Mouse (Mus musculus): ENCODE data around the gene Marc1. TPM values are rescaled to one million over a fixed set of nuclear protein-coding genes. Genes with fewer than 3 reads are reported as not detected.
A peak's percentile ranks its signal among the peaks of the same experiment; 100 is the strongest.

Marc1 gene
- polyA plus RNA-seq, 1 experiment from 2014 or later = 0.21 TPM

DNA sequence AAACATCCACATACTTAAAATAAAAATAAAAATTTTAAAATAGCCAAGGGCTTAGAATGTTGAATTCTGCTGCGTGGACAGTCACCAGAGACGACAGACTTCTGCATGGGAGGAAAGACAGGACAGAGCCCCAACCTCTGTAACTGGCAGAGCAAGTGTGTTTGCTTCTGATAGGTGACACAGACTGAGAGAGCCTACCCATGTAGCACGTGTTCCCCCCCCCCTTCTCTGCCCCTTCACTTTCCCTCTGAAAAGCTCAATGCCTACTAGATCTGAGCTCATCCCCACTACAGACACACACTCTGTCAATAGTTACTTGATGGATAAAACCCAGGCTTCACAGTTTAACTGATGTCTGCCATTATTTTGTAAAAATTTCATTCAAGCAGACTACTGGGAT, 35.9 kb upstream of the Marc1 start:
- no peak for ATAC-seq (ENCODE audit: low FRiP score)
- no peak overlapping the region; the same call in 1 of the 2 replicates for H3K4me3 ChIP-seq (replicated peaks; ENCODE audit: low read length)
- no peak for DNase-seq (ENCODE audit: low spot score)
- 67% methylated on average over 3 of the region's 3 CpGs for WGBS
- no peak overlapping the region for H3K9ac ChIP-seq
- no peaks in the 10 kb centered on the region for H3K36me3 ChIP-seq (replicated peaks; ENCODE audit: control insufficient read depth, insufficient read depth)
- H3K27me3 ChIP-seq (ENCODE audit: control insufficient read depth, insufficient read depth, low read length) = peaks cover 14% of the 10 kb centered on the region; the same call in 1 of the 2 replicates
- H3K4me2 ChIP-seq (replicated peaks) = no peak overlapping the region
- peaks cover 23% of the 10 kb centered on the region for H3K4me1 ChIP-seq (replicated peaks; ENCODE audit: control insufficient read depth, insufficient read depth, low read length)
- H3K9me3 ChIP-seq (ENCODE audit: control insufficient read depth, low read length) = no peaks in the 10 kb centered on the region
- H3K27ac ChIP-seq = no peak overlapping the region

- no peak within 1 kb of the TSS for H3K27ac ChIP-seq
- H3K9ac ChIP-seq = peak within 1 kb of the TSS; percentile 65
- peak within 1 kb of the TSS; percentile 74 for H3K4me2 ChIP-seq (replicated peaks)
- peaks cover 21% of the 10 kb centered on the region for H3K4me1 ChIP-seq (replicated peaks; ENCODE audit: control insufficient read depth, insufficient read depth, low read length)
- H3K36me3 ChIP-seq (replicated peaks; ENCODE audit: control insufficient read depth, insufficient read depth) = no peaks in the 10 kb centered on the region
- no peak for DNase-seq (ENCODE audit: low spot score)
- peak within 1 kb of the TSS; percentile 60 for H3K4me3 ChIP-seq (replicated peaks; ENCODE audit: low read length)
- peaks cover 14% of the 10 kb centered on the region; the same call in 1 of the 2 replicates for H3K27me3 ChIP-seq (ENCODE audit: control insufficient read depth, insufficient read depth, low read length)
- H3K9me3 ChIP-seq (ENCODE audit: control insufficient read depth, low read length) = no peaks in the 10 kb centered on the region
- no peak for ATAC-seq (ENCODE audit: low FRiP score)
- WGBS = 5% methylated on average over 18 of the region's 18 CpGs
Observed at GRCm38 (mm10) chr1:184846092-184846750, 35.1 kb upstream of the Marc1 start, which contains the start of gene Marc2. Gene Marc2 (minus strand): TSS chr1:184846451.

DNA sequence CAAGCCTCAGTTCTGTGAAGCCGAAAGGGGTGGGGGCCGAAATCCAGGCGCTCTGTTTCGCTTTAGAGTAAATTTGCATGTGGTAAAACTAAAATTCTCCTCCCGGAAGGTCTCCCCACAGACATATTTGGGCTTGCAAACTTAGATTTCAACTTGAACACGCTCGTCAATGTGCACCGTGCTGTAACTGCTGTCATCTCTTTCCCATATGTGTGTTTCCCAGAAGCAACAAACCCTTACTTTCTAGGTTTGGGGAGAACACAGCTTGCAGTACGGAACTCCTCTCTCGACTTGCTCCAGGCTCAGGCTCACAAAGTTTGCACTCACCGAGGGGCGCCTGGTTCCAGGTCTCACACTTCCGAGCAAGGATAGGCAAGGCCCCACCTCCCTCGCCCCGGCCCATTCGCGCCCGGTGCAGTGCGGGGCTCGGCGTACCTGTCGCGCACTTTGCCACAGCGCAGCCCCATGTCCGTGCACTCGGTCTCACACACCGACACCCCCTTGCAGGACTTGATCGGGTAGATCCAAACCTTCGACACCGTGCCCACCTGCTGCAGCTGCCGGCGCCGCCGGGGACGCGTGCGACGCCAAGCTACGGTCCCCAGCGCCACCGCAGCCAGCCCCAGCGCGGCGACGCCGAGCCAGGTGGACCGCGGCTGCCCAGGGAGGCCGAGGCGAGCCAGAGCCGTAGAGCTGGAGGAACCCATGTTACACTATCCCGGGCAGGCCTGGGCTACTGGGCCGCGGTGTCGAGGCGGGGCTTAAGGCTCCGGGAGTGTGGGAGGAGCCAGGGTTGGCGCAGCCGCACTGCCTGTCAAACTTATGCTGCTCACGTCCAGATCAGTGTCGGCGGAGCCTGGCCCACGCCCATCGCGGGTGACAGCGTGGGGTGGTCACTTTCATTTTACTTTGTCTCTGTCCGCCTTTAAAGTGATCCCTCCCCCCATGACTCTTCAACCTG, 34.3 kb upstream of the Marc1 start:
- Histone ChIP-seq H3K36me3 (replicated peaks; ENCODE audit: control insufficient read depth, insufficient read depth) (0 out of 2 replicates have a peak, but pooled peaks cover 2% of the 10 kb centered on the region), H3K9me3 (ENCODE audit: control insufficient read depth, low read length) (no peaks in the 10 kb centered on the region), H3K4me2 (replicated peaks) (peak overlapping the region; percentile 74), H3K4me1 (replicated peaks; ENCODE audit: control insufficient read depth, insufficient read depth, low read length) (peaks cover 21% of the 10 kb centered on the region), H3K27me3 (ENCODE audit: control insufficient read depth, insufficient read depth, low read length) (peaks cover 14% of the 10 kb centered on the region; the same call in 1 of the 2 replicates), H3K27ac (no peak overlapping the region), H3K4me3 (replicated peaks; ENCODE audit: low read length) (peak overlapping the region; percentile 60), H3K9ac (peak overlapping the region; percentile 65)
- under 1% methylated on average over 67 of the region's 67 CpGs for WGBS
- ATAC-seq (ENCODE audit: low FRiP score) (peak; percentile 94), DNase-seq (ENCODE audit: low spot score) (peak; percentile 84)

DNA sequence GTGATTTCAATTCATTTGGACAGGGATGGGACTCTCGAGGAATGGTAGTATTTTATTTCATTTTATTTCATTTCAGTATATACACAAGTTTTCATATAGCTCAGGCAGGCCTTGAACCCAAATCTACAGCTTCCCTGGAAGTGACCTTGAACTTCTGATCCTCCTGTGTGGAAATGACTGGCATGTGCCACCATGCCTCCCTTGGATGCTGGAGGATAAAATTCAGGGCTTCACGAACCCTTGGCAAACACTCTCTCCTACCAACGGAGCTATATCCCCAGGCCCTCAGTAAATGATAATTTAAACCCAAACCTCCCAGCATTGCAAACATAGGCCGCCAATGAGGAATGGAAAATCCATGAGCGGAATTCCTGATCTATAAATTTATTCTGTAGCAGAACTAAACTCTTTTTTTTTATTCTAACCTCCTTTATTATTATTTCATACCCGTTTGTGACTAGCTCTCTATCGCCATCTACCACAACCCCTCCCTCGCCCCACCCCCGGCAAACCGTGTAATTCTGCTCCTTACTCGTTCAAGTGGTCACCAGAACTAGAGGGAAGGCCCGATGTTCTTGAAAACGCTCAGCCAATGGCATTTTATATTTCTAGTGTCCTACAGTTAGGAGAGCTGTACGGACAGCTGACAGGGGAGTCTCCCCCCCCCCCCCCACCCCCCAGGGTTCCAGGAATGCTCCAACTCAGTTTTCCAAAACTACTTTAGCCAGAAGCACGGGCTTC, 33.4 kb upstream of the Marc1 start:
- ATAC-seq (ENCODE audit: low FRiP score) (no peak), DNase-seq (ENCODE audit: low spot score) (no peak)
- peaks cover 14% of the 10 kb centered on the region; the same call in 1 of the 2 replicates for H3K27me3 ChIP-seq (ENCODE audit: control insufficient read depth, insufficient read depth, low read length)
- no peaks in the 10 kb centered on the region for H3K9me3 ChIP-seq (ENCODE audit: control insufficient read depth, low read length)
- H3K4me2 ChIP-seq (replicated peaks) = peak overlapping the region; percentile 74
- H3K4me1 ChIP-seq (replicated peaks; ENCODE audit: control insufficient read depth, insufficient read depth, low read length) = peaks cover 21% of the 10 kb centered on the region
- peak overlapping the region; percentile 65 for H3K9ac ChIP-seq
- peak overlapping the region; percentile 60 for H3K4me3 ChIP-seq (replicated peaks; ENCODE audit: low read length)
- WGBS = 17% methylated on average over 15 of the region's 15 CpGs
- no peak overlapping the region for H3K27ac ChIP-seq
- H3K36me3 ChIP-seq (replicated peaks; ENCODE audit: control insufficient read depth, insufficient read depth) = peaks cover 8% of the 10 kb centered on the region; the same call in 1 of the 2 replicates

DNA sequence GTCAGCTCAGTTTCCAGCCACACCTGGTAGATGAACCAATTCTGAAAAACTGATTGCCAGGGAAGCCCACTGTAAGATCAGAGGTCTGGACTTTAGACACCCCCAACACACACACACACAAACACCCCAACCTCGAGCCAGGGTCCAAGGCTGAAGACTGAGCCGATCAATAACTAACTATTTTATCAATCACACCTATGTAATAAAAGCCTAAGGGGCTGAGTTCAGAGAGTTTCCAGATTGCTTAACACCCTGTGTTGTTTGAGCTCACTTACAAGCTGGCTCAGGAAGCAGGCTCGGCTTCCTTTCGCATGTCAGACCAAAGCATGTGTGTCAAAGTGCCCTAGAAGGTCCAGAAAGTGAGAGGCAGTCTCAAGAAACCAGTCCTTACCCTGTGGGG, 26.5 kb upstream of the Marc1 start:
- 86% methylated on average over 4 of the region's 4 CpGs for WGBS
- no peak overlapping the region for H3K4me3 ChIP-seq (replicated peaks; ENCODE audit: low read length)

DNA sequence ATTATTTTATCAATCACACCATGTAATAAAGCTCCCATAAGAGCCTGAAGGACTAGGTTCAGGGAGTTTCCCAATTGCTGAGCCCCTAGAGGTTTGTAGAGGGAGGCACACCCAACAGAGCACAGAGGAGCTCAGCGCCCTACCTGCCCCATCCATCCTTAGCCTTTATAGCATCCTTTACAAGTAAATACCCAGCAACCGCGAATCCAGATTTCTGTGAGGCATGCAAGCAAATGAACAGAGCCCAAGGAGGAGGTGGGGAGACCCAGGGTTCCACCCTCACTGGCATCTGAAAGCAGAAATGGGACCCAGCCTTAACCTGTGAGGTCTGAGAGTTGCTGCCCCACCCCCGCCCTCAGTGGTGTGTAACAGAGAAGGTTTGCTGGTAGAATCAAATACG, 25.2 kb upstream of the Marc1 start:
- Histone ChIP-seq H3K27me3 (ENCODE audit: control insufficient read depth, insufficient read depth, low read length) (no peaks in the 10 kb centered on the region), H3K4me1 (replicated peaks; ENCODE audit: control insufficient read depth, insufficient read depth, low read length) (no peaks in the 10 kb centered on the region)

More for the DNA sequence above, 26.5 kb upstream of the Marc1 start:
- Histone ChIP-seq H3K9me3 (ENCODE audit: control insufficient read depth, low read length) (no peaks in the 10 kb centered on the region), H3K4me1 (replicated peaks; ENCODE audit: control insufficient read depth, insufficient read depth, low read length) (no peaks in the 10 kb centered on the region; the same call in 1 of the 2 replicates), H3K9ac (no peak overlapping the region), H3K27me3 (ENCODE audit: control insufficient read depth, insufficient read depth, low read length) (no peaks in the 10 kb centered on the region), H3K36me3 (replicated peaks; ENCODE audit: control insufficient read depth, insufficient read depth) (peaks cover 17% of the 10 kb centered on the region), H3K27ac (no peak overlapping the region), H3K4me2 (replicated peaks) (no peak overlapping the region)
- no peak for ATAC-seq (ENCODE audit: low FRiP score)
- no peak for DNase-seq (ENCODE audit: low spot score)

DNA sequence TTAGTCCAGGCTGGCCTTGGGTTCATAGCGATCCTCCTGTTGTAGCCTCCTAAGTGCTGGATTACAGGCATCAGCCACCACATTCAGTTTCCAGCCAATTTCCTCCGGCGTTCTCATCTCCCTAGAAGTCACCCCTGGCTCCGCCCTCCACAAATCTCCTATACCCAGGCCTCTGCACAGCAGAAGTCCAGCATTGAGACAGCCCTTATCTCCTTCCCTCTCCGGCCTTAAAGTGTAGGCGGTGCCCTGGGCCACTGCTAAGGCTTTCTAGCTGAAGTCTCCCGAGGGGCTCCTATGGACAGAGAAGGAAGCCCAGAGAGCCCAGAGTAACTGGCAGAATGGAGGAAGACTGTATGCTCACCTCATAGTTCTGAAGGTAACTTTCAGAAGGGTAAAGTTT, 22.4 kb upstream of the Marc1 start:
- H3K4me2 ChIP-seq (replicated peaks) = no peak overlapping the region
- no peaks in the 10 kb centered on the region for H3K9me3 ChIP-seq (ENCODE audit: control insufficient read depth, low read length)
- H3K4me1 ChIP-seq (replicated peaks; ENCODE audit: control insufficient read depth, insufficient read depth, low read length) = no peaks in the 10 kb centered on the region
- peaks cover 27% of the 10 kb centered on the region for H3K36me3 ChIP-seq (replicated peaks; ENCODE audit: control insufficient read depth, insufficient read depth)
- no peaks in the 10 kb centered on the region for H3K27me3 ChIP-seq (ENCODE audit: control insufficient read depth, insufficient read depth, low read length)
- no peak for DNase-seq (ENCODE audit: low spot score)
- WGBS = 96% methylated on average over 7 of the region's 7 CpGs
- H3K27ac ChIP-seq = no peak overlapping the region
- ATAC-seq (ENCODE audit: low FRiP score) = no peak
- H3K4me3 ChIP-seq (replicated peaks; ENCODE audit: low read length) = no peak overlapping the region
- no peak overlapping the region for H3K9ac ChIP-seq

More for the DNA sequence above, 25.2 kb upstream of the Marc1 start:
- H3K9ac ChIP-seq = no peak overlapping the region
- DNase-seq (ENCODE audit: low spot score) (no peak), ATAC-seq (ENCODE audit: low FRiP score) (no peak)
- H3K4me2 ChIP-seq (replicated peaks) = no peak overlapping the region
- H3K36me3 ChIP-seq (replicated peaks; ENCODE audit: control insufficient read depth, insufficient read depth) = peaks cover 29% of the 10 kb centered on the region
- H3K27ac ChIP-seq = no peak overlapping the region
- no peaks in the 10 kb centered on the region for H3K9me3 ChIP-seq (ENCODE audit: control insufficient read depth, low read length)
- no peak overlapping the region for H3K4me3 ChIP-seq (replicated peaks; ENCODE audit: low read length)
- 72% methylated on average over 5 of the region's 5 CpGs for WGBS

- H3K27ac ChIP-seq = no peak overlapping the region
- 83% methylated on average over 10 of the region's 10 CpGs for WGBS
- ATAC-seq (ENCODE audit: low FRiP score) = no peak
Observed at GRCm38 (mm10) chr1:184832211-184832610, 21.1 kb upstream of the Marc1 start.

More at GRCm38 (mm10) chr1:184832211-184832610, 21.1 kb upstream of the Marc1 start:
- H3K4me3 ChIP-seq (replicated peaks; ENCODE audit: low read length) = no peak overlapping the region
- DNase-seq (ENCODE audit: low spot score) = no peak
- H3K36me3 ChIP-seq (replicated peaks; ENCODE audit: control insufficient read depth, insufficient read depth) = peaks cover 27% of the 10 kb centered on the region
- no peak overlapping the region for H3K4me2 ChIP-seq (replicated peaks)
- H3K27me3 ChIP-seq (ENCODE audit: control insufficient read depth, insufficient read depth, low read length) = no peaks in the 10 kb centered on the region
- peaks cover 4% of the 10 kb centered on the region; the same call in 1 of the 2 replicates for H3K4me1 ChIP-seq (replicated peaks; ENCODE audit: control insufficient read depth, insufficient read depth, low read length)
- no peak overlapping the region for H3K9ac ChIP-seq
- H3K9me3 ChIP-seq (ENCODE audit: control insufficient read depth, low read length) = no peaks in the 10 kb centered on the region

Data from hindbrain, embryonic 14.5 days (tissue).